Mouse (Mus musculus): ENCODE measurements at regions not wholly inside any gene's neighbourhood (a gene's known extent, or its start where the extent isn't known, plus 50 kb on each side); places are given as distances from the start of the nearest gene placed in this dataset.
A peak's percentile ranks its signal among the peaks of the same experiment; 100 is the strongest.

DNA sequence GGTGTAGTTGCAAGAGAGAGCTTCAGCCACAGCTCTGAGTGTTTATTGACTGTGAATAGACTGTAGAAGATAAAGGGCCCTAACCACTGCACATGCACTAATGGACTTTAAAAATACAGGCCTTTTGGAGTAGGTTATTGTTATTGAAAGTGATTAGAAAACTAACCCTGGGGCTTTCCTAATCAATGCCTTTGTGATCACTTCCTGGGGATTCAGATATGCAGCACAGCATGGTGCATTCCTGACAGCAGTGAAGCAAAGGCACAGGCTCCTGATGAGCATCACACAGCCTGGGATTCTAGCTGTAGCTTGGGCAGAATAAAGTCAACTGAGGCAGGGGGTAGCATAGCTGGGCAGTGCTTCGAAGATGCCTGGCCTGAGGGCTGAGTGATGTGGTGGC, 87.3 kb downstream of the Gm11077 start:
- no peaks in the 10 kb centered on the region for H3K9me3 ChIP-seq
- no peak overlapping the region for H3K27ac ChIP-seq
- no peaks in the 10 kb centered on the region for H3K36me3 ChIP-seq
- WGBS = 35% methylated on average over 1 of the region's 1 CpGs
- no peak overlapping the region for H3K9ac ChIP-seq (replicated peaks)
- ATAC-seq = no peak
- no peaks in the 10 kb centered on the region for H3K27me3 ChIP-seq
- H3K4me3 ChIP-seq (replicated peaks) = no peak overlapping the region
- no peak overlapping the region for H3K4me2 ChIP-seq (replicated peaks)
- no peaks in the 10 kb centered on the region for H3K4me1 ChIP-seq (replicated peaks)

DNA sequence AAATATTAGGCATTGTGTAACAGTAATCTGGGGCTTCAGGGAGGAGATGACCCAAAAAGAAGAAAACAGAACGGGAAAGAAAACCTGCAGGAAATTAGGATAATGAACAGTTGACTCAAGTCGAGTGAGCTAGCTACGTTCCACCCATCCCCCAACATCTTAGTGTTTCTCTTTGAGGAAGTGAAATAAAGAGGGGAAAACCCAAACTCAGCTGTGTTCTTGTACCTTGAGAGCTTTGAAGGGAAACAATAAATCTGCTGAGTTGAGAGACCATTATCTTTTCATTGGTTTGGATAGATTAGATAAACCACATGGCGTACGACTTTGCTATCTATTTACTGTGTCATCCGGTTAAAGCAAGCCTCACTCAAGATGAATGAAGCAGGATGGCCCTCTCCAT, 87.7 kb downstream of the Gm11077 start:
- WGBS = 65% methylated on average over 6 of the region's 6 CpGs
- H3K9me3 ChIP-seq = no peaks in the 10 kb centered on the region
- H3K27ac ChIP-seq = no peak overlapping the region
- no peak for ATAC-seq
- H3K27me3 ChIP-seq = no peaks in the 10 kb centered on the region
- no peak overlapping the region for H3K4me3 ChIP-seq (replicated peaks)
- no peaks in the 10 kb centered on the region for H3K36me3 ChIP-seq
- no peak overlapping the region for H3K9ac ChIP-seq (replicated peaks)
- no peaks in the 10 kb centered on the region for H3K4me1 ChIP-seq (replicated peaks)
- no peak overlapping the region for H3K4me2 ChIP-seq (replicated peaks)

DNA sequence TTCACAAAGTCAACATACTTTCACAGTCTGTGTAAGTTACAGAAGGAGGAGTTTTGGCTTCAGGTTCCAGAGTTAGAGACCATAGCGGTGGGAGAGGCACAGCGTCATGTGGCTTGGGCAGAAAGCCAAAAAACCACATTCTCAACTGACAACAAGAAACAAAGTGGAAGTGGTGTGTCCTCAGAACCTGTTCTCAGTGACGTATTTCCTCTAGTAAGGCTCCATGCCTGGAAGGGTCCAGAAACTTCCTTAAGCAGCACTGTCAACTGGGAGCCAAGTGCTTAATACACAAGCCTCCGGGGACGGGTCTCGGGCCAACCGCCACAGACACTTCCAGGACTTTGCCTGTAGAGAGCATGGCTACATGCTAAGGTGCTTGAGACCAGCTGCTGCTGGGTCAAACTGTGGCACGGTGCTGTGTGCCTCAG, 90.4 kb downstream of the Gm11077 start:
- Histone ChIP-seq H3K9me3 (no peaks in the 10 kb centered on the region), H3K9ac (replicated peaks) (no peak overlapping the region), H3K4me1 (replicated peaks) (no peaks in the 10 kb centered on the region), H3K36me3 (no peaks in the 10 kb centered on the region), H3K4me2 (replicated peaks) (no peak overlapping the region), H3K27me3 (no peaks in the 10 kb centered on the region), H3K4me3 (replicated peaks) (no peak overlapping the region), H3K27ac (no peak overlapping the region)
- ATAC-seq = no peak
- WGBS = 88% methylated on average over 8 of the region's 8 CpGs

DNA sequence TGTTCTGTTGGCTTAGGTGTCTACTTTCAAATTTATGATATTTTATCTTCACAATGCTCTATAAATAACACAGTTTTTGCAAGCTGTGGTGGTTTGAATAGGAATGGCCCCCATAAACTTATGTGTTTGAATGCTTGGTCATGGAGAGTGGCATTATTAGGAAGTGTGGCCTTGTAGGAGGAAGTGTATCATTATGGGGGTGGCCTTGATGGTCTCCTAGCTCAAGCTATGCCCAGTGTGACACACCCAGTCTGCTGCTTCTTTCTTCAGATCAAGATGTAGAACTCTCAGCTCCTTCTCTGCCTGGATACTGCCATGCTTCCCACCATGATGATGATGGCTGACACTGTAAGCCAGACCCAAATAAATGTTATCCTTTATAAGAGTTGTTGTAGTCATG, 97.4 kb downstream of the Gm11077 start:
- H3K4me3 ChIP-seq (replicated peaks) = no peak overlapping the region
- H3K36me3 ChIP-seq = no peaks in the 10 kb centered on the region
- no peak overlapping the region for H3K9ac ChIP-seq (replicated peaks)
- no peaks in the 10 kb centered on the region for H3K9me3 ChIP-seq
- no peak for ATAC-seq
- H3K27ac ChIP-seq = no peak overlapping the region
- H3K4me2 ChIP-seq (replicated peaks) = no peak overlapping the region
- no peaks in the 10 kb centered on the region for H3K4me1 ChIP-seq (replicated peaks)
- H3K27me3 ChIP-seq = no peaks in the 10 kb centered on the region

DNA sequence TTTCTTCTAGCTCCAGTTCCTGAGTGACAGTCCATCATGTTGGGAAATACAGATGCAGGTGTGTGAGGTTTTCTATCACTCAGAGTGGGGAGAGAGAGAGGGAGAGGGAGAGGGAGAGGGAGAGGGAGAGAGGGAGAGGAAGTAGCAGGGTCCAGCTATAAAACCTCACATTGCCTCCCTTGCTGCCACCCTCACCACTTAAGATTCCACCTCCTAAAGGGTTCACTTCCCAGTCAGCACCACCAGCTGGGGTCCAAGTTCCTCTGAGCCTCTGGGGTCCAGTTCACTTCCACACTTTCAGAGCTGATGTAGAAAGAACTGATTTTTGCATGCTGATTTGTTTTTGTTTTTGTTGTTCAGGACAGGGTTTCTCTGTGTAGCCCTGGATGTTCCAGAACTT, 98.6 kb downstream of the Gm11077 start:
- no peak overlapping the region for H3K4me2 ChIP-seq (replicated peaks)
- no peak for ATAC-seq
- H3K4me3 ChIP-seq (replicated peaks) = no peak overlapping the region
- H3K27ac ChIP-seq = no peak overlapping the region
- H3K9ac ChIP-seq (replicated peaks) = no peak overlapping the region
- no peaks in the 10 kb centered on the region for H3K4me1 ChIP-seq (replicated peaks)
- H3K36me3 ChIP-seq = no peaks in the 10 kb centered on the region
- no peaks in the 10 kb centered on the region for H3K27me3 ChIP-seq
- H3K9me3 ChIP-seq = no peaks in the 10 kb centered on the region

DNA sequence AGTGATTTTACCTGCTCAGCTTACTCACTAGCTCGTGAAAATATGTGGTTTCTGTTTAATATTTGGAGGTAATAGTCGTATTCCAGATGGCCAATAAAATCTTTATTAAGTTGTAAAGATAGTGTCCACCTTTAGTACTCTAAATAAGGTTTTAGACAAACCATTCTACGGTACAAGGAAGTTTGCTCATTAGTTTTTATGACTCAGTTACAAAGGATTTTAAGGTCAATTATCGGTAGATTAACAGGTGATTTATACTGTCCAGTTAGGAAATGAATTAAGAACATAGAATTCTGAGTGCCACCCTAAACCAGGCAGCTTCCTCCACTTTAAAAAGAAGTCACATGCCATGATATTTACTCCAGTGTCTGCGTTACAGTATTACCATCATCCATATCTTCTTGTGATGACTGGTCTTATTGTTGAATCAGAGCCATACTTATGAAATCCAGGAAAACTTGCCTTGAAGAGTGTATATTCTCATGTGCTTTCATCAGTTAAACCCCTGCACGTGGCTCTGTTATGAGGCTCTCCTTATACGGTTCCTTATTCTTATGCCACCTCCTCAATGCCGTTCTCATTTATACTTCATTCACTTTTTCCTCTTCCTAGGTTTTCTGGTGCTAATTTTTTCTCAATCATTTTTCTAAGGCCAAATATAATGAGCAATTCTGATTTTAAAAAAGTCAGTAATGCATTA, 114.4 kb downstream of the Gm11077 start:
- Histone ChIP-seq H3K9me3 (no peaks in the 10 kb centered on the region), H3K4me3 (replicated peaks) (no peak overlapping the region), H3K27ac (no peak overlapping the region), H3K36me3 (no peaks in the 10 kb centered on the region), H3K4me2 (replicated peaks) (no peak overlapping the region), H3K4me1 (replicated peaks) (no peaks in the 10 kb centered on the region), H3K9ac (replicated peaks) (no peak overlapping the region), H3K27me3 (no peaks in the 10 kb centered on the region)
- 86% methylated on average over 8 of the region's 8 CpGs for WGBS
- ATAC-seq = no peak

DNA sequence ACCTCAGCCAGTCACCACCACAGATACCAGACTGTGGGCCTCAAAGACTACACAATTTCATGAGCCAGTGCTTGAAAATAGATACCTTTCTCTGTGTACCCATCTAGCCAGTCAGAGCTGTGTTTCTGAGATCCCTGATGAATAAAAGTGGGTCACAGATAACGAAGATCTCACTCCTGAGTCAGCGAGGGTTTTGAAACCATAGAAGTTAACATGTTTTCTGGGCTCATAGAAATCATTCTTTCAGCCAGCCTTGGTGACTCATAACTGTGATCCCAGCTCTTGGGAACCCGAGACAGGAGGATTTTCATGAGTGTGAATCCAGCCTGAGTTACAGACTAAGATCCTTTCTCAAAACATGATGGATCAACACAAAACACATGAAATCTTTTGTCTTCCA, 118.1 kb downstream of the Gm11077 start:
- H3K9me3 ChIP-seq = no peaks in the 10 kb centered on the region
- WGBS = 86% methylated on average over 3 of the region's 3 CpGs
- no peaks in the 10 kb centered on the region for H3K36me3 ChIP-seq
- H3K27me3 ChIP-seq = no peaks in the 10 kb centered on the region
- no peak for ATAC-seq
- no peak overlapping the region for H3K4me3 ChIP-seq (replicated peaks)
- H3K4me1 ChIP-seq (replicated peaks) = 0 out of 2 replicates have a peak, but pooled peaks cover under 1% of the 10 kb centered on the region
- no peak overlapping the region for H3K27ac ChIP-seq
- H3K4me2 ChIP-seq (replicated peaks) = no peak overlapping the region
- no peak overlapping the region for H3K9ac ChIP-seq (replicated peaks)

DNA sequence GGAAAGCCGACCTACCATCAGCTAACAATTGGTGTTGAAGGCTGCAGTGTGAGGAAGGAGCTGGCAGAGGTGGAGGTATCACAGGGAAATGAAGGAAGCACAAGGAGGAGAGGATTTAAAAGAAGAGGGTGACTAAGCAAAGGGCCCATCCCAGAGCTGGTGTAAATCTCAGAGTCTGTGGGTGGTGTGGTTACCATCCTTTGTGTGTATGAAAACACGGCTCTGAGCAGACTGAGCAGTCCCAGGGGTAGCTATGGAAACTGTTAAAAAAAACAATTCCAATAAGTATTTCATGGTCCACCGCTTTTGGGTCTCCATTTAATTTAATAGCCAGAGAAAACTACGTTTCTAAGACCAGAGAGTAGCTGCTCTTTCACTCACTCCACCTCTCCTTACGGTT, 123.3 kb downstream of the Gm11077 start:
- Histone ChIP-seq H3K9me3 (no peaks in the 10 kb centered on the region), H3K4me3 (replicated peaks) (no peak overlapping the region), H3K4me1 (replicated peaks) (peaks cover 22% of the 10 kb centered on the region), H3K27me3 (no peaks in the 10 kb centered on the region), H3K4me2 (replicated peaks) (no peak overlapping the region), H3K27ac (no peak overlapping the region), H3K9ac (replicated peaks) (no peak overlapping the region), H3K36me3 (no peaks in the 10 kb centered on the region)
- WGBS = 52% methylated on average over 5 of the region's 5 CpGs
- ATAC-seq = no peak

DNA sequence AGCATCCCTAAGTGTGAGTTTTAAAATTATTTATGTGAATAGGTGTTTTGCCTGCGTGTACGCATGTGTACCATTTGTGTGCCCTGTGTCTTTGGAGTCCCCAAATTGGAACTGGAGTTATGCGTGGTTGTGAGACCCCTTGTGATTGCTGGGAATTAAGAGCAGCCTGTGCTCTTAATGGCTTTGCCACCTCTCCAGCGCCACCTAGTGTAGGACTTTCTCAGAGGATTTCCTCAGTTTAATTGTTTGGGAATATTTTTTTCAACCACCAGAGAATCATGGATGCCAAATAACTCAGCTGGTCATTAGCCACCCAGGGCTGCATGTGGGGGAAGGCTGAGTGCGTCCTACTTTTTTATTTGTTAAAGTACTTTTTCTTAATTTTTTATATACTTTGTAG, 124.4 kb downstream of the Gm11077 start:
- Histone ChIP-seq H3K4me3 (replicated peaks) (no peak overlapping the region), H3K4me1 (replicated peaks) (peaks cover 23% of the 10 kb centered on the region), H3K36me3 (no peaks in the 10 kb centered on the region), H3K27me3 (no peaks in the 10 kb centered on the region), H3K27ac (no peak overlapping the region), H3K9me3 (no peaks in the 10 kb centered on the region), H3K4me2 (replicated peaks) (no peak overlapping the region), H3K9ac (replicated peaks) (no peak overlapping the region)
- no peak for ATAC-seq
- 50% methylated on average over 5 of the region's 5 CpGs for WGBS

DNA sequence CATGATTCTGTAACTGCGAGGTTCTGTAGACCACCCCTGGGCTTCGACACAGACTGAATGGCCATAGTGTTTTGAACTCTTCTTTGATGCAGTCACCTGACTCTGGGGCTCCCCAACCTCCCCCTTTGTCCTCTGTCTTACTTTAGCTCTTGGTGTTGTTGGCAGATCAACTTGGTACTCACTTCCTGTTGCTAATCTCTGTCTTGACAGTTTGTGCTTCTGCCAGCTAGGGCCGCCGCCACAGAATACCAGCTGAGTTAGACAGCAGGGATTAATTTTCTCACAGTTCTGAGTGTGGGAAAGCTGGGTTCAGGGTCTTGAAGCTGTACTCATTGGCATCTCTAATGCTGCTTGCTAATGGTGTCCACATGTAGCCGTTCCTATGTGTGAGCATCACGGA, 125.6 kb downstream of the Gm11077 start:
- no peak overlapping the region for H3K4me2 ChIP-seq (replicated peaks)
- no peak overlapping the region for H3K9ac ChIP-seq (replicated peaks)
- no peaks in the 10 kb centered on the region for H3K27me3 ChIP-seq
- 82% methylated on average over 6 of the region's 6 CpGs for WGBS
- H3K36me3 ChIP-seq = no peaks in the 10 kb centered on the region
- no peak overlapping the region for H3K27ac ChIP-seq
- peaks cover 23% of the 10 kb centered on the region for H3K4me1 ChIP-seq (replicated peaks)
- 0 out of 2 replicates have a peak, but pooled peaks have one; percentile 19 for ATAC-seq
- H3K9me3 ChIP-seq = no peaks in the 10 kb centered on the region
- no peak overlapping the region for H3K4me3 ChIP-seq (replicated peaks)

DNA sequence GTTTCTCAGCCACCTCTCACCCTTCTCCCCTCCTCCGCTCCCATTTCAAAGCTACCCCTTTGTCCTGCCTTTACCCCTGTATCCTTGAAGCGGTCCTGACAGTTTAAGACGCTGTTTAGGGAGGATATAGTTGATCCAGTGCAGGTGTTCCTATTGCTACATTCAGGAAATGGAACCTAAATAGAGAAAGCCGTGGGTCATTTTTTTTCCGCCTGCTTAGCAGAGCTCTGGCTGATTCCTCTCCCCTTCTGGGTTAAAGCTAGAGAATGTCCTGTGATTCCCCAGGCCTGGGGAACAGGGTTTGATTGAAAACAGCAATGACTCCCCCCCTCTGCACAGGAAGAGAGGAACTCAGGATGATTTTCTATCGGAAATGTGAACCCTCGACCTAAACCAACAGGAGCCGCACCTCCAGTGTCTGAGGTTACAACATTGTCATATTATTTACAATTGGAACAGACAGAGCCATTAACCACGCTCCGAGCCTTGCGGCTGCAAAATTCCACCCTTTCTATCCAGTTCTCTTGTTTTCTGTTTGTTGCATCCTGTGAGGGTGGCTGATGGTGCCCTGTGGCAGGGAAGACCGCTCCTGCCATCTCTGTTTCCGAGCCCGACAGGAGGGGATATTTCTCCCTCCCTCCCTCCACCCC, 127.5 kb downstream of the Gm11077 start:
- Histone ChIP-seq H3K4me3 (replicated peaks) (peak overlapping the region; percentile 30), H3K36me3 (no peaks in the 10 kb centered on the region), H3K4me1 (replicated peaks) (peaks cover 23% of the 10 kb centered on the region), H3K9ac (replicated peaks) (peak overlapping the region; percentile 25; the same call in 1 of the 2 replicates), H3K27ac (no peak overlapping the region), H3K9me3 (no peaks in the 10 kb centered on the region), H3K4me2 (replicated peaks) (peak overlapping the region; percentile 54), H3K27me3 (no peaks in the 10 kb centered on the region)
- peak; percentile 59; the same call in 1 of the 2 replicates for ATAC-seq
- 25% methylated on average over 14 of the region's 14 CpGs for WGBS

DNA sequence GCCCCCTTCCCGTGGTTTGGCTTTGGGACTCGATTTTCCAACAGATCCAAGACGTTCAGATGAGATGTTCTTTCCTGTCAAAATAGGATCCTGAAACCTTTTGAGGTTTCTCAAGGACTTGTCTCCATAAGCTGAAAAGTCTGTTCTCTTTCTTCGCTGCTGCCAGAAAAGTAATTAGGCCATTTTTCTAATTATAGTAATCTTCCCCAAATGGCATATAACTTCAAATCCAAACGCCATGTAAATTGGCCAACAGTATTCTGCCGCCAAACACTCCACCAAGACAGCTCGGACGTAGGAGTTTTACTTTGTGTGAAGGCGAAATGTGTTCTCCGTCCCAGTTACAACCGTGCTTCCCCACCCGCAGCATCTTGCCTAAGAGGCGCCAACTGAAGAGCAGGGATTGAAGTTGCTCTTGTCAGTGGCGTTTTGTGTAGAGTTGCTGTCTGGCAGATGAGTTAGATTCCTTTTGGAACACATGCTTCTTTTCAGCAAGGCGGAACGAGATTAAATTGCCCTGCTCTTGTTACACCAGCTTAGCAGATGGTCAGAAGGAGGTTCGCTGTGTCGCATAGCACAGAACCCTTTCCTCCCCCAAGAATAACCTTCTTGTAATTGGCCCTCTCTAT, 128.1 kb downstream of the Gm11077 start:
- Histone ChIP-seq H3K4me2 (replicated peaks) (peak overlapping the region; percentile 54), H3K36me3 (no peaks in the 10 kb centered on the region), H3K27me3 (no peaks in the 10 kb centered on the region), H3K27ac (no peak overlapping the region), H3K9ac (replicated peaks) (0 out of 2 replicates have a peak overlapping the region, but pooled peaks have one; percentile 25), H3K4me3 (replicated peaks) (peak overlapping the region; percentile 30), H3K4me1 (replicated peaks) (peaks cover 22% of the 10 kb centered on the region), H3K9me3 (no peaks in the 10 kb centered on the region)
- ATAC-seq = no peak
- 28% methylated on average over 18 of the region's 18 CpGs for WGBS

Data from midbrain, embryonic 13.5 days (tissue).